Mouse (Mus musculus): ENCODE data around the gene Hist1h2bb.
"Not testable (repeated sequence)": the region's sequence is repeated elsewhere in the genome, so short reads cannot be mapped to it uniquely, and the experiment has no call there.

- TF ChIP-seq GATA1, TAL1 (IDR thresholded peaks at IDR 0.05; ENCODE audit: low read length): not testable (repeated sequence)
Observed at GRCm38 (mm10) chr13:23717593-23718245, 28.8 kb upstream of the Hist1h2bb start.

Data from erythroblast, embryonic 14.5 days (primary cell).